Mouse (Mus musculus): ENCODE results near the gene Zfp830.

GRCm38 (mm10) chr11:82782197-82782596 lies 18.1 kb downstream of the Zfp830 start:
- no peak for TF ChIP-seq CTCF (IDR thresholded peaks at IDR 0.05; ENCODE audit: low read depth)
- no peak for TF ChIP-seq EP300 (IDR thresholded peaks at IDR 0.05; ENCODE audit: low read depth)
